Mouse (Mus musculus): Measurements from ENCODE around the gene Gapdhs.

DNA sequence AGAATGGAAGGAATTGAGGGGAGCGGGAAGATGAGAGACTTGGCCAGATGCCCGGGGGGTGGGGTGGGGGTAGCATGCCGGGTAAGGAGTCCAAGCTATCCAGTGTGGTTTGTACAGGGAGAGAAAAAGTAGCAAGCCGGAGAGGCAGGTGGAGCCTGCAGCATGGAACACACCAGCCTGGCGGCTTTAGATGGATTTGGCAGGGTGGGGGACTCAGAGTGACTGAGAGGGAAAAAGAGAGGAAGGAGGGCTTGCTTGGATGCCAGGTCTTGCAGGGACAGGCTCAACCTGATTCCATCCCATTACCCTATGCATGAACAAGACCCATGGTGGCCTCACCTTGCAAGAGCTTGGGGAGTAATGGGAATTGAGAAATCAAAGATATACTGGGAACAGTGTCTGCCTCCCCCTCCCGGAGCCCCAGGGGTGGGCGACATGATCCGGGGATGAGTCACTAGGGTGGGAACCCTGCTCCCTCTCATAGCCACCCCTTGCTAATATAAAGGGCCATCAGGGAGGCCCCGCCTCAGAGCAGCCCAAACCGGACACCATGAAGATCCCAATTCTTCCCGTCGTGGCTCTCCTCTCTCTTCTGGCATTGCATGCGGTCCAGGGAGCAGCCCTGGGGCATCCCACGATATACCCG, 44.0 kb upstream of the Gapdhs start, which contains the start of gene Krtdap:
- TF ChIP-seq TAL1 (IDR thresholded peaks at IDR 0.05; ENCODE audit: low read length), result no peak
- TF ChIP-seq GATA1 (IDR thresholded peaks at IDR 0.05; ENCODE audit: low read length), result no peak

Data from erythroblast, embryonic 14.5 days (primary cell).